17 mouse cellular contexts compared by ENCODE assay signal in the genomic region with DNA sequence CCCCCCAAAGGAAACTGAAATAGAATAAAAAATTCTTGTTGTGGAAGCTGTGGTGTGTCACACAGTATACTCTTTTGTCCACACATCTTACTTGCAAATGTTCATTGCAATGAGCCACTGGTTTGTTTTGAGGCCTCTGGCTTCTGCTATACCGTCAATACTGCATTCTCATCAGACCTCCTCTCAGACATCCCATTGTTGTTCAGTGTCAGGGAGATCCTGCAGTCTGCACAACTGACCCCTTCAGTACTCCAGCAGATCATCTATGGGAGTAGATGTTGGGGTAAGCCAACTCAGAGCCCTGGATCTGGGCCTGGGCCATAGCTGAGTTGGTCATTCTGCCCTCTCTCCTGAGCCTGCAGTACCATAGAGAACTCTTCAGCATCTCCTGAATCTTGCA.
"Had no signal": no experiment of that assay in that cellular context is flagged by ENCODE, and none has a peak within 500 bp of the region (broad histone marks: within the 10 kb centered on the region; RNA-seq: fewer than 3 reads in every experiment).

No protein-coding gene starts in this region.

- ATAC-seq: intestine, embryonic 16.5 days; liver, postnatal 0 days; midbrain, embryonic 15.5 days had no signal

- H3K27me3 ChIP-seq: lung, embryonic 15.5 days; midbrain, embryonic 15.5 days; neural tube, embryonic 12.5 days had no signal

- H3K36me3 ChIP-seq: liver, embryonic 13.5 days; lung, embryonic 15.5 days; midbrain, embryonic 15.5 days; neural tube, embryonic 12.5 days had no signal

- H3K4me1 ChIP-seq: liver, embryonic 13.5 days; midbrain, embryonic 15.5 days; neural tube, embryonic 12.5 days had no signal

- H3K9me3 ChIP-seq: liver, embryonic 13.5 days; lung, embryonic 15.5 days; midbrain, embryonic 15.5 days; neural tube, embryonic 12.5 days had no signal

- H3K4me3 ChIP-seq: liver, embryonic 13.5 days; lung, embryonic 15.5 days; megakaryocyte, embryonic 14.5 days; midbrain, embryonic 15.5 days; neural tube, embryonic 12.5 days had no signal

- H3K27ac ChIP-seq: liver, embryonic 13.5 days; lung, embryonic 15.5 days; macrophage; midbrain, embryonic 15.5 days; neural tube, embryonic 12.5 days had no signal

- DNase-seq: kidney, adult 8-10 months; kidney, postnatal 25 days; left cerebral cortex, postnatal 4 days; liver; liver, embryonic 13.5 days; liver, postnatal 0 days; lung, postnatal 14 days; right cerebral cortex, postnatal 4 days; spleen, adult 18-20 months; thymus, adult 2 months; thymus, postnatal 25 days had no signal
